Mouse (Mus musculus): ENCODE measurements around the gene Spock1.
"Not testable (repeated sequence)": the region's sequence is repeated elsewhere in the genome, so short reads cannot be mapped to it uniquely, and the experiment has no call there.

The Spock1 gene

DNA sequence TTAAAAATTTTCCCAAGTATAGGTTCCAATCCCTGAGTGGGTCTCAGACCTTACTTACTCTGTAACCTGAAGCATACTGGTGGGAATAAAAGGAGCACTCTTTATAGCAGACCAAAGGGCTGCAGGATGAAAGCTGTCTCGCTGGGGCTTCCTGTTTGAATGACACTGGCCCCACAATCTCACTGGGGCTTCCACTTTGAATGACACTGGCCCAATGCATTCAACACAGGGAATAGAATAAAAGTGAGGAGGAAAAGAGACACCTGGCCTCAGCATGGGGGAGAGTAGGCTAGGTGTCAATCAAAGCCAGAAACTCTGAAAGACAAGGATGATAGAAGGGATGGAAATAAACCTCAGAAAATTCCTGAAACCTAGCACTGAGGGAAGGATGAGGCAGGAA, 413.3 kb downstream of the Spock1 start:
- DNase-seq (ENCODE audit: low spot score in 2 of 2) = no peak

DNA sequence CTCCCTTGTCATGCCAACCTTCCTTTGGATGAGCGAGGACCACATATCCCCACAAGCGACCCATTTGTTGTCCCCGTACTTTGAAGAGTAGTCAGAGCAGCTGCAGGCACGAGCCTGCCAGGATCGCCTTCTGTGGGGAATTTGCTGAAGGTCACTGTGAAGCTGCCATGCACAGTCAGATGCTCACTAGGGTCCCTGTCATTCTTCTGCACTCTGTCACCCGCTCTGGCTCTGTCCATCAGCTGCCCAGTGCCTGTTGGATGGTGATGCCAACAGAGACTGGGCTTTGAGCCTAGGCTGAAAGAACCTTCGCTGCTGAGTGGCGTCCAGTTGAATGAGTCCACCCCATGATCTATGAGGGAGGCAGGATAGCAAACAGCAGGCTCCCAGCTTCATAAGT, 419.2 kb downstream of the Spock1 start:
- DNase-seq (ENCODE audit: low spot score in 2 of 2) = no peak

DNA sequence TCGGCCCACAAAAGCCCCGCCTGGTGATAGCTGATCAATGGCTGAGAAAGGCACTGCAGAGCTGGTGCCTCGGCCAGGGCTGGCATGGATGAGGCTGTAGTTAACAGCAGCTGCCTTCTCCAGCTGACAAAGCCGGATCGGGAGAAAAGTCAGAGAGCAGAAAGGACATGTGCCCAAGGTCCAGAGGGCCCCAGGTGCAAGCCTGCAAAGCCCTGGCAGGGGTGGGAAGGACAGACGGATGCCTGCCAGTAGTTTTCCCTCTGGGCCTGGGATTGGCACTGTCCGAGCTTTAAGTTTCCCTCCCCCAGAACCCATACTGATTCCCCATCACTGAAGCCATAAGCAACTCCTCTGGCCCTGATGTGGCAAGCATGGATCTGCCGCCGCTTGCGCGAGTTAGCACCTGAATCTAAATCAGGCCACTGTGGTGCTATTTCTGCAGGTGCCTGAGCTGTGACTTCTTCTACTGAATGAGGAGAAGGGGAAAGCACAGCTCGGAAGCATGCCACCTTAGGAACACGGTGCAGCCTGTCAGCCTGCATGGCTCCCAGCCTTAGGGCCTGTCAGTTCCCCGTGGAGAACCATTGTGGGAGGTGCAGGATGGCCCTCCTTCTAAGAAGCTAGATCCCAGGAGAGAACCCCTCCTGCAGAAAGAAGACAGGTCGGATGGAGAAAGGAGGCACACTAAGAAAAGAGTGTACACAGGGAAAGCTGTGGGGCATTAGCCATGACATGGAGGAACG, 423.5 kb downstream of the Spock1 start:
- no peak for DNase-seq (ENCODE audit: low spot score in 2 of 2)

DNA sequence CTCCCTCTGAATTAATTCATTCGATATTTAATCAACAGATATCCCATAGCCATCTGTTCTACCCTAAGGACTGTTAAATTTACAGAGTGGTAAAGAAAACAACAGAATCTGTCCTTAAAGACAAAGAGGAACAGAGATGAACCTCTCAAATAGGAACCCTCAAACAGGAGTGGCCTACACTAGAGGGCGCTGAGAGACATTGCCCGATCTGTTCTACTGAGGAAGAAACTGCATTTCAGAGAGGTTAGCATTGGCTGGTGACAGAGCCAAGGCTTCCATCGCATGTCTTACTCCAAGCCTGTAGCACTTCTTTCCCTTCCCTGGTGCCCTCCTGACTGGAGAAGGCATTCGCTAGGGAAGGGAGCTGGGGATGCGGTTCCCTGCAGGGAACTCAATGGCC, 431.4 kb downstream of the Spock1 start:
- DNase-seq (ENCODE audit: low spot score in 2 of 2) = no peak

DNA sequence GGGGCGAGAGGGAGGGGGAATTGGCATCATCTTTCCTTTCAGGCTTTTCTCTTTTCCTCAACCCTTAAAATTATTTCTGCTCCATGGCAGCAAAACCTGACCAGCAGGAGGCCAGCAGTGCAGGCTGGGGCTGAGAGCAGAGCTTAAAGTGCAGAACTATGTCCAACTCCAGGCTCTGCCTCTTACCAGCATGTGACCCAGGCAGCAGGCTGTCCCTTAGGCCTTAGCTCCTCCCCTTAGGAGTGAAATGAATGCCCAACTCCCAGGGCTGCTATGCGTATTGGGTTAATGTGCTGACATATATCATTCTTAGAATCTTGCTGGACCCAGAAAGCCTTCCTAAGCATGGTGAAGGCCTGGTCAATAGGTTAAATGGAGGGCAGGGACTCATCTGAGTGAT, 434.1 kb downstream of the Spock1 start:
- DNase-seq (ENCODE audit: low spot score in 2 of 2) = no peak

DNA sequence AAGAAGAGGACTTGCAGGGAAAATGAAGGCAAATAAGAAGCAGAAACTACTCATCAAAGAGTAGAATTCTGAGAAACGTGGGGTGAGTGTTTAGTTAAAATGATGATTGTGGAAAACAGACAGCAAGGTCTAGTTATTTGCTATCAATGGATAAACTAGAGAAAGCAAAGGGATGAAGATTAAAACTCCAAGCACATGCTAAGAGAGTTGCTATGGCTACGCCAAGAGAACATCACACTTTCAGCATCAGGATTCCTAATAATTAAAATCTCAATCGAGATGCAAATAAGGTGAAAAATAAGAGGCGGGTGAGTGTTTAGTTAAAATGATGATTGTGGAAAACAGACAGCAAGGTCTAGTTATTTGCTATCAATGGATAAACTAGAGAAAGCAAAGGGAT, 437.2 kb downstream of the Spock1 start:
- DNase-seq (ENCODE audit: low spot score in 2 of 2) = not testable (repeated sequence)

DNA sequence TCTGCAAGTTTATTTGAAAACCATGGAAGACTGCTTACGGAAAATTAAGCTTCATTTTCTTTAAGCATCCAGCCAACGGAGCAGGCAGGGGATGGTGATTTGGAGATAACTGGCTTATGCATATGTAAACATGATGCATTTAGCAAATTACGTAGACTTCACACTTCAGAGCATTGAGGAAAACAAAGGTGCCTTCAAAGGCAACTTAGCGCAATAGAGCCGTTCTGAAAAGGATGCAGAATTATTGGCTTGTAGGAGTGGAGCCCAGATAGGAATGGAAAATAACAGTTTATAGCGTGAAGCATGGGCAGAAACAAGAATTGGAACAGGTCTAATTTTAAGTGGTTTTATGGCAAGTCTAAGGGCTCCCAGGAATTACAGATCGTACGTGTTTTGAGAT, 448.2 kb downstream of the Spock1 start:
- DNase-seq (ENCODE audit: low spot score in 2 of 2) = no peak

DNA sequence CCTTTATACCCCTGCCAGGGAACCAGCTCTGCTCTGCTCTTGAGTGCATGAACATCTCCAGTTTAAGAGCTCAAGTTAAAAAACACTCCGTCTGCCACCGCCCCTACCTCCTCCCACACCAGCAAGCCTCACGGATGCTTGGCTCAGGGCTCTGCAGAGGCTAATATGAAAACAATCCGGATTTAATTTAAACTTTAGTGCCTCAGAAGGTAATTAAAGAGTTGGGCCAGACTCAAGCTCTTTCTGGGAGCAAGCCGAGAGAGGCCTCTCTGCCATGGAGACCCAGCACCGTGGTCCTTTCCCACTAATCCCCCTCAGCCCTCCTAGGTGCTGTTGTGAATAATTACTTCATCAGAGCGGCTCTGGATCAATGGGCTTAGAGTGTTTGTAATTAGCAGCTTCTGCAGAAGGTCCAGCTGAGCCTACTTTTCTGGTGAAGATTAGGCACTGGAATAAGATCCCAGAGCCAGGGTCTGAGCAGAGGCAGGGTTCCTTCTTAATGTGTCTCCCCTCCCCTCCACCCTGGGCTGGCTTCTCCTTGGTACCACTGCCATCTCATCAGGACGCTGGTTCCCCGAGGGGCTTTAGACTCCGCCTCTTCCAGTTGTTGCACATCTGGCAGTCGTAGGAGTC, 457.8 kb downstream of the Spock1 start:
- no peak for DNase-seq (ENCODE audit: low spot score in 2 of 2)

DNA sequence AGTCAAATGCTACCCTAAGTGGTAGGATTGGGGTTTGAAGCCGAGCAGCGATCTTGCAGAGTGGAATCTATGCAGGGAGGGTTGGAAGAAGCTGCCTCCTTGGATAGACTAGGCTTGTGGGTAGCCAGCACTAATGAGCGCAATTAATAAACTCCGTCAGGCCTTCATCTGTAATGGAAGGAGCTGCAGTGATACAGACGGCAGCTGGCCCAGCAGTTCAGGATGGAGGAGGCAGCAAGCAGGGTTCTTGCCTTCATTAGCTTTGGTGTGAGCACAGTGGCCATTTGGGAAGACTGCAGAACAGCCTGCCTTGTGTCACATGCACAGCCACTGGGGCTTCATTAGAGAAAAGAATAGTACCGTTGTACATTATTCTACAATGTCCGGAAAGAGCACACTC, 459.2 kb downstream of the Spock1 start:
- no peak for DNase-seq (ENCODE audit: low spot score in 2 of 2)

DNA sequence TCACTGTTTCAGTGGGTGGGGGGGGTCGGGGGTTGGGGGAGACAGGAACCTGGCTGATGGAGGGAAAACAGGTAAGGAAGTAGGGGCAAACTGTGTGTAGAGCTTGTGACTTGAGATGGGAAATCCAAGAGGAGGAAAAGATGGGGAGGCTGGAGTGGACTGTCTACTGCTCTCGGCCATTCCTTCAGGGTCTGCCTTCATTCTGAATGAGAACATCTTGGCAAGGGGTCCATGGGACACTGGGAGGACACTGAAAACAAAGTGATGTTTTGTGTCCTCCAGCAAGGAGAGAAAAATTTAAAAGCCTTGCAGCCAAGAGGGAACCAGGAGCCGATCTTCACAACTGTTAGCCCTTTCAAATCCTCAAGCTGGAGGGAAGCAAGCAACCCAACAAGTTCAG, 463.2 kb downstream of the Spock1 start:
- DNase-seq (ENCODE audit: low spot score in 2 of 2) = no peak

DNA sequence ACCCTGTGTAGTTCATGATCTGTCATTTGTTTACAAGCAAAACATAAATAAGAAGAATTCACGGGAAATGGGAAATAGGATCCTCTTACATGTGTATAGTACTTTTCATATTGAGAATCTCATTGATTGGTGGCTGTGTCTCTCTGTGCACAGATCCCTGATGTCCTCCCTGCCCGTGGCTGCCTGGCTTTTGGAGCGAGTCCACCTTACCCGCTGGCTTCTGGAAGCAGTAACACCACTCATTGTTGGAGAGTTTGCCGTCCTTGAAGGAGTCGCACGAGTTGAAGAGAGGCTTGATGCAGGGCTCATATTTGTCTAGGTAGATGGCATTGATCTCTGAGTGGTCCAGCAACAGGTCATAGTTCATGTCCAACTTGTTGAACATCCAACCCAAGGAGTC, 468.0 kb downstream of the Spock1 start:
- no peak for DNase-seq (ENCODE audit: low spot score in 2 of 2)

DNA sequence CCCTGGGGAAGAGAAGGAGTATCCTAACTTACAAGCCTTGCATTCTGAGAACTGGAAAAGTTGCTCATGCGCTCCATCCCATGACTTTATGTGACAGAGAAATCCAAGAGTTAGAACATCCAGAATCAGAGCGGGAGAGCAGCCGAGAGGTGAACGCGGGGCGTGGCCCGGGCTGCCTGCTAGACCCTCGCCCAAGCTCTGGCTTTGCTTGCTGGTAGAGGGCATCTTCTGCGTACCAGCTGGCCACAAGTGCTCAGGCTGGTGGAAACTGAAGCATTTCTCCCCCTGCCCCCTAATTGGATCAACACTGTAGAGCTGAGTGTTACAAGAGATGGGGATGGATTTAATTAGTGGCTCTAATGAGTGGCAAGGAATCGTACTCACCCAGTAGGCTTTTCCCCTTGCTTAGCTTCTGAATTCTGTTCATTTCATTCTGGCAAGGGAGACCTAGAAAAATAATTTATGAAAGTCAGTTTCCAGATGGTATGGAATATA, 472.4 kb downstream of the Spock1 start:
- no peak for DNase-seq (ENCODE audit: low spot score in 2 of 2)

DNA sequence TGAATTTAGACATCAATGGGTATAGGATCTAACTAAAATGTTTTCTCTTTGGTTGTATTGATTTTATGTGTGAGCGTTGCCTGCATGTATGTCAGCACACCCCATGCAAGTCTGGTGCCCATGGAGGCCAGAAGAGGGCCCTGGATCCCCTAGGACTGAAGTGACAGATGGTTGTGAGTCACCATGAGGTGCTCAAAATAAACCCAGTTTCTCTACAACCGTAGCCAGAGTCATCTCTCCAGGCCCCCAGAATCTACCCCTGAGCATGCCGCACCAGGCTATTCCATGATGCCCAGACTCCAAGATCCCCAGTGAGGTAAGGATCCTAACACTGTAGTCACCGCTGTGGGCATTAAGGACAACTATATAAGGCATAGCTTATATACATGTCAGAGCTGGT, 474.3 kb downstream of the Spock1 start:
- DNase-seq (ENCODE audit: low spot score in 2 of 2) = no peak

DNA sequence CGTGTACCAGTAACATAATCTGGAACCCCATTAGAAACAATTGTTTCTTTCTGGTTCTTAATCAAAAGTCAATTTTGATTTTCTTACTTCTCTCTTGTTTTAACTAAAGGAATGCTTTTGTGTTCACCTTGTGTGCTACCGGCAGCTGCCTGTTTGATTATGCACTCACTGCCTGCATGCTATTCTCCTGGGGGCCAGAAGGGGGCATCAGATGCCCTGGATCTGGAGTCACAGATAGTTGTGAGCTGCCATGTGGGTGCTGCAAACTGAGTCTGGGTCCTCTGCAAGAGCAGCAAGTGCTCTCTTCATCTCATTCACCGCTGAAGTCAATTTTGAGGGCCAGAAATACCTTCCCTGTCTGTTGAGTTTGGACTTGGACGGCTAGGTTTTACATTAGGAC, 476.3 kb downstream of the Spock1 start:
- no peak for DNase-seq (ENCODE audit: low spot score in 2 of 2)

DNA sequence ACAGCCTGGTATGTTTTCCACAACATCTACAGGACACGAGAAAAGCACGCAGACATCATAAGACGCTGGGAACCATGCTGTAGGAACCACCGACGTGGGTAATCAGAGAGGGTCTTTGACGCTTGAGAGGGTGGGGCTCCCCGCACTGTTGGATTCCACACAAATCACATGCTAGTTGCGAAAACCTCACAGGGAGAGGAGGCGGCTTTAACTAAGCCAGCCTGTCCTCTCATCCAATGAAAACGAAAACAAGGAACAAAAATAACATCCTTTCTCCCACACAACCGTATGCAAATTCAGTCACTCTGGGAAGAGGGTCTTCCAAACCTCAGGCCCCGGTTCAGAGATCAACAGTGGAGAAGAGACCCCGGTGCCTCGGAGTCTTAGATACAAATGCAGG, 479.3 kb downstream of the Spock1 start:
- no peak for DNase-seq (ENCODE audit: low spot score in 2 of 2)

DNA sequence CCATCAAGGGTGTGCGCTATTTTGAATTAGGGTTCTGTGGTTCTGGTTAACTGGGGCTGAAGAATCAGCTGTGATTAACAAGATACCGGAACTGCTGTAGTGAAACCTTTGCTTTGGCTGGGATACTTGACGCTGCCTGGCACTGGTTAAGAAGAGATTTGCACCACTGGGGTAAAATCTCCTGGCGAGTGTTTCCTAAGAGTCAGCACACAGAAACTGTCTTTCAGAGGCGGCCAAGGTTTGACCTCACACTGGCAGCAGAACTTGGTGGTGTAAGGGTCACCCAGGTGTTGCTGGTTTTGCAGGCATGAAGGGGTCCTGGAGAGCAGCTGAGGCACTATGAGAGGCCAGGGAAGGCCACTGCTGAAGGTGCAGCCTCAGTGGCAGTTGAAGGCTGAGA, 489.4 kb downstream of the Spock1 start:
- no peak for DNase-seq (ENCODE audit: low spot score in 2 of 2)

DNA sequence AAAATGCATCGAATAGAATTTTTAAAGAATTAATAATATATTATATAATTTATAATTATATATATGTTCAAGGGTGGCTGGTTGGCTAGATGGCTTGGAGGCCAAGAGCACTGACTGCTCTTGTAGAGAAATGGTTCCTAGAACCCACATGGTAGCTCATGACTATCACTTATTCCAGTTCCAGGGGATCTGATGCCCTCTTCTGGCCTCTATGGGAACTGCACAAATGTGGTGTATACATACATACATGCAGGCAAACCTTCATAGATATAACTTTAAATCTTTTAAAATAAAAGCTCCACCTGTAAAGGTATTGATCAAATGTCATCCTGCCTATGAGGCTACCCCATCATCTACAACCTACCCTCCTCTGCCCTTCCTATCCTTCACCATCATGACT, 493.4 kb downstream of the Spock1 start:
- DNase-seq (ENCODE audit: low spot score in 2 of 2) = no peak

DNA sequence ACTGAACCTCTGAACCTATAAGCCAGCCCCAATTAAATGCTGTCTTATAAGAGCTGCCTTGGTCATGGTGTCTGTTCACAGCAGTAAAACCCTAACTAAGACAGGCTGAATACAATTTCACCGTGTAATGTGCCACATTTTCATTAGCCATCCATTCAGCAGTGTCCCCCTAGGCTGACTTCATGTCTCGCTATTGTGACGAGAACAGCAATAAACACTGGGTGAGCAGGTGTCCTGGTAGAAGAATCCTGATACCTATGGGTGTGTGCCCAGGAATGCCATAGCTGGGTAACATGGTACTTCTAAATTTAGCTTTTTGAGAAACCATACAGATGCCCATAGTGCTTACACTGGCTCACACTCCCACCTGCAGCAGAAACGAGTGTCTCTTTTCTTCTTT, 500.5 kb downstream of the Spock1 start:
- no peak for DNase-seq (ENCODE audit: low spot score in 2 of 2)

DNA sequence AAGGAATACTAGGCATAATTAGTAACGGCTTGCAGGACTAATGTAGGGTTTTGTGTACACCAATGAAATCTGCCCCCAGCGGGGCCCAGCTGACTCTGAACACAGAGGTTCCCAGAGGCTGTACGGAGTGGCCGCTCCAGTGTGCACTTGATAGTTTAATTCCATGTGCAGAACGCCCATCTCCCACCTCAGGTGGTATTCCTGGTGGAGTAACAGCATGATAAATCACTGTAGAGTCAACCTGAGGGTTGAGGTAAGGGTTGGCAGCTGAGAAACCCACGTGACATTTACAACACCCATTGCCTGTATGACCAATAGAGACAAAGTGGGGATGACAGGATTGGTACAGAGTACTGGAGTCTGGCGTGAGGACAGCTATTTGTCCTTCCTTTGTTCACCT, 505.7 kb downstream of the Spock1 start:
- DNase-seq (ENCODE audit: low spot score in 2 of 2) = no peak

DNA sequence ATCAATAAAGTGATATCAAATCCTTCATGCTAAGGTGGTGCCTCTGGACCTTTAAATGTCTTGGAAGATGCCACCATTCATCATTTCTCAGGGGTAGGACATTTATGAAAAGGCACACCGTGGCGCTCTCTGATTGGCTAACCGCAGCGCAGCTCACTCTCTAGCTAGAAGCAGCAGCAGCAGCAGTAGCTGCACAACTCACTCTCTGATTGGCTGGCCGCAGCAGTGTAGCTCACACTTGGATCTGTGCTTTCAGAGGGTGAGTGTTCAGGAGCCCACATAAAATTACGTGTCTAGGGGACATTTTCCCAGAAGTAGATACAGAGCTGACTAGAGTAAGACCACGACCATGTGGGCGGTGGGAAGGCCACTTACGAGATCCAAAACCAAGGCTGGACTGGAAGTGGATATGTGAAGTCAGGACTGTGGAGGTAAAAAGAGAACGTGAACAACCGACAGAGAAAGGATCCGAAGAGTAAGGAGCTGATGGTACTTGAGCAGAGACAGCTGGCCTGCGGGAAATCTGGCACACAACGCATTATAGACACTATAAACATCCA, 535.9 kb downstream of the Spock1 start:
- DNase-seq (ENCODE audit: low spot score in 2 of 2) = no peak

All from thymus, postnatal 10 days (tissue).